20 mouse cellular contexts compared by ENCODE assay signal in genomic region chr9:27279041-27279440, GRCm38 (mm10). TPM values are rescaled to one million over a fixed set of nuclear protein-coding genes. Genes with fewer than 3 reads are reported as not detected.
DNase-seq lines count a peak whose midpoint lies in the region; ATAC-seq and TF ChIP-seq lines count a peak whose summit lies in the region.
"Had no signal": no experiment of that assay in that cellular context is flagged by ENCODE, and none has a peak within 500 bp of the region (broad histone marks: within the 10 kb centered on the region; RNA-seq: fewer than 3 reads in every experiment).

No protein-coding gene starts in this region.

- 0 out of 2 replicates have a peak, but pooled peaks have one; percentile 49 for ATAC-seq in hindbrain, embryonic 11.5 days (ENCODE audit: low FRiP score)
- ATAC-seq in hindbrain, embryonic 14.5 days (ENCODE audit: low FRiP score) = no peak
- peak; percentile 46; the same call in 1 of the 2 replicates for ATAC-seq in neural tube, embryonic 14.5 days (ENCODE audit: low read depth)
- ATAC-seq in limb, embryonic 13.5 days (ENCODE audit: low FRiP score, low read depth) = peak; percentile 40; the same call in 1 of the 2 replicates
- ATAC-seq in kidney, embryonic 16.5 days (ENCODE audit: low FRiP score, low TSS enrichment) = no peak
- ATAC-seq: hindbrain, postnatal 0 days; intestine, postnatal 0 days had no signal

- H3K9ac ChIP-seq in hindbrain, embryonic 11.5 days (ENCODE audit: low read depth, low read length) = no peak overlapping the region
- H3K9ac ChIP-seq in hindbrain, embryonic 14.5 days = no peak overlapping the region
- H3K9ac ChIP-seq in neural tube, embryonic 14.5 days (replicated peaks; ENCODE audit: low read depth, low read length) = no peak overlapping the region
- no peak overlapping the region for H3K9ac ChIP-seq in limb, embryonic 13.5 days
- H3K9ac ChIP-seq in kidney, embryonic 16.5 days (replicated peaks; ENCODE audit: low read length) = no peak overlapping the region
- H3K9ac ChIP-seq: embryonic facial prominence, embryonic 13.5 days; heart, embryonic 13.5 days; kidney, embryonic 15.5 days had no signal

- no peaks in the 10 kb centered on the region for H3K9me3 ChIP-seq in hindbrain, embryonic 11.5 days (ENCODE audit: control insufficient read depth, low read length)
- no peaks in the 10 kb centered on the region for H3K9me3 ChIP-seq in hindbrain, embryonic 14.5 days (ENCODE audit: control insufficient read depth, low read length)
- H3K9me3 ChIP-seq in neural tube, embryonic 14.5 days (ENCODE audit: control insufficient read depth, low read length) = no peaks in the 10 kb centered on the region
- no peaks in the 10 kb centered on the region for H3K9me3 ChIP-seq in limb, embryonic 13.5 days
- no peaks in the 10 kb centered on the region for H3K9me3 ChIP-seq in kidney, embryonic 16.5 days (ENCODE audit: low read length)
- H3K9me3 ChIP-seq: embryonic facial prominence, embryonic 13.5 days; heart, embryonic 13.5 days; kidney, embryonic 15.5 days; megakaryocyte, embryonic 14.5 days had no signal

- intact Hi-C loops in gastrocnemius, adult 2 months (cut with DNase I) = no loop called here

- no peak overlapping the region for H3K4me2 ChIP-seq in hindbrain, embryonic 11.5 days (replicated peaks; ENCODE audit: low read depth, low read length)
- no peak overlapping the region for H3K4me2 ChIP-seq in hindbrain, embryonic 14.5 days (replicated peaks)
- no peak overlapping the region for H3K4me2 ChIP-seq in neural tube, embryonic 14.5 days (ENCODE audit: low read depth, low read length)
- no peak overlapping the region for H3K4me2 ChIP-seq in limb, embryonic 13.5 days (replicated peaks)
- no peak overlapping the region for H3K4me2 ChIP-seq in kidney, embryonic 16.5 days (replicated peaks; ENCODE audit: low read depth, low read length)
- H3K4me2 ChIP-seq: embryonic facial prominence, embryonic 13.5 days; heart, embryonic 13.5 days; kidney, embryonic 15.5 days; liver, embryonic 11.5 days had no signal

- no peak for TF ChIP-seq CTCF in gastrocnemius, adult 2 months (IDR thresholded peaks at IDR 0.05)

- H3K27ac ChIP-seq in hindbrain, embryonic 11.5 days (ENCODE audit: low read depth, low read length) = no peak overlapping the region
- H3K27ac ChIP-seq in hindbrain, embryonic 14.5 days = no peak overlapping the region
- no peak overlapping the region for H3K27ac ChIP-seq in neural tube, embryonic 14.5 days (ENCODE audit: low read depth, low read length)
- H3K27ac ChIP-seq in limb, embryonic 13.5 days = no peak overlapping the region
- no peak overlapping the region for H3K27ac ChIP-seq in kidney, embryonic 16.5 days (ENCODE audit: low read length)
- no peak overlapping the region for H3K27ac ChIP-seq in gastrocnemius, adult 2 months
- H3K27ac ChIP-seq: embryonic facial prominence, embryonic 13.5 days; heart, embryonic 13.5 days; hindbrain, postnatal 0 days; kidney, embryonic 15.5 days had no signal

- H3K4me1 ChIP-seq in hindbrain, embryonic 11.5 days (replicated peaks; ENCODE audit: control insufficient read depth, insufficient read depth, low read length) = 0 out of 2 replicates have a peak, but pooled peaks cover 2% of the 10 kb centered on the region
- H3K4me1 ChIP-seq in hindbrain, embryonic 14.5 days (replicated peaks; ENCODE audit: control insufficient read depth, insufficient read depth, low read length) = no peaks in the 10 kb centered on the region
- H3K4me1 ChIP-seq in neural tube, embryonic 14.5 days (ENCODE audit: control insufficient read depth, insufficient read depth, low read length) = no peaks in the 10 kb centered on the region
- H3K4me1 ChIP-seq in limb, embryonic 13.5 days = peaks cover 3% of the 10 kb centered on the region; the same call in 1 of the 2 replicates
- no peaks in the 10 kb centered on the region for H3K4me1 ChIP-seq in kidney, embryonic 16.5 days (ENCODE audit: insufficient read depth, low read length)
- H3K4me1 ChIP-seq: embryonic facial prominence, embryonic 13.5 days; heart, embryonic 13.5 days; kidney, embryonic 15.5 days; megakaryocyte, embryonic 14.5 days had no signal

- DNase-seq in hindbrain, embryonic 11.5 days (ENCODE audit: low spot score) = peak; percentile 19
- DNase-seq in hindbrain, embryonic 14.5 days (ENCODE audit: low spot score) = no peak
- no peak for DNase-seq in neural tube, embryonic 10.5 days (ENCODE audit: extremely low spot score, low spot score)
- no peak for DNase-seq in gastrocnemius, adult 2 months
- DNase-seq: adrenal gland, postnatal 36 days; cerebellum, adult 2 months; cerebellum, postnatal 36 days; lung, adult 18-20 months; lung, postnatal 14 days; thymus, postnatal 4 days had no signal

- no peaks in the 10 kb centered on the region for H3K36me3 ChIP-seq in hindbrain, embryonic 11.5 days (ENCODE audit: control insufficient read depth, insufficient read depth, low read length)
- H3K36me3 ChIP-seq in hindbrain, embryonic 14.5 days (replicated peaks; ENCODE audit: control insufficient read depth, insufficient read depth) = no peaks in the 10 kb centered on the region
- H3K36me3 ChIP-seq in neural tube, embryonic 14.5 days (ENCODE audit: control insufficient read depth, insufficient read depth, low read length) = no peaks in the 10 kb centered on the region
- no peaks in the 10 kb centered on the region for H3K36me3 ChIP-seq in limb, embryonic 13.5 days
- H3K36me3 ChIP-seq in kidney, embryonic 16.5 days (ENCODE audit: insufficient read depth, low read length) = no peaks in the 10 kb centered on the region
- H3K36me3 ChIP-seq: embryonic facial prominence, embryonic 13.5 days; heart, embryonic 13.5 days; kidney, embryonic 15.5 days had no signal

- 58% methylated on average over 1 of the region's 1 CpGs for WGBS in hindbrain, embryonic 11.5 days
- WGBS in hindbrain, embryonic 14.5 days = 16% methylated on average over 1 of the region's 1 CpGs
- WGBS in neural tube, embryonic 14.5 days = 39% methylated on average over 1 of the region's 1 CpGs
- WGBS in limb, embryonic 13.5 days = 41% methylated on average over 1 of the region's 1 CpGs
- WGBS in kidney, embryonic 16.5 days = 64% methylated on average over 1 of the region's 1 CpGs

- H3K27me3 ChIP-seq in hindbrain, embryonic 11.5 days (ENCODE audit: control insufficient read depth, insufficient read depth, low read length) = no peaks in the 10 kb centered on the region
- H3K27me3 ChIP-seq in hindbrain, embryonic 14.5 days (ENCODE audit: control insufficient read depth, insufficient read depth, low read length) = no peaks in the 10 kb centered on the region; the same call in 1 of the 2 replicates
- H3K27me3 ChIP-seq in neural tube, embryonic 14.5 days (ENCODE audit: control insufficient read depth, insufficient read depth, low read length) = peaks cover 1% of the 10 kb centered on the region; the same call in 1 of the 2 replicates
- H3K27me3 ChIP-seq in limb, embryonic 13.5 days = no peaks in the 10 kb centered on the region
- no peaks in the 10 kb centered on the region for H3K27me3 ChIP-seq in kidney, embryonic 16.5 days (ENCODE audit: insufficient read depth, low read length)
- H3K27me3 ChIP-seq: embryonic facial prominence, embryonic 13.5 days; heart, embryonic 13.5 days had no signal

- no peak overlapping the region for H3K4me3 ChIP-seq in hindbrain, embryonic 11.5 days (ENCODE audit: low read depth, low read length)
- H3K4me3 ChIP-seq in hindbrain, embryonic 14.5 days (replicated peaks; ENCODE audit: low read length) = no peak overlapping the region
- H3K4me3 ChIP-seq in neural tube, embryonic 14.5 days (ENCODE audit: low read depth, low read length) = no peak overlapping the region
- no peak overlapping the region for H3K4me3 ChIP-seq in limb, embryonic 13.5 days
- no peak overlapping the region for H3K4me3 ChIP-seq in kidney, embryonic 16.5 days (ENCODE audit: low read length)
- no peak overlapping the region for H3K4me3 ChIP-seq in gastrocnemius, adult 2 months
- H3K4me3 ChIP-seq: embryonic facial prominence, embryonic 13.5 days; heart, embryonic 13.5 days; kidney, embryonic 15.5 days; megakaryocyte, embryonic 14.5 days had no signal

RNA-seq across cellular contexts. Expression of gene Igsf9b, which starts 20.0 kb away (rescaled TPM):
- 5.7 and 6.6 TPM in 2 replicates for polyA plus RNA-seq in hindbrain, embryonic 11.5 days (2014; fragmentation: Nextera tagmentation; extraction: Ambion mirVana)
- polyA plus RNA-seq in hindbrain, embryonic 14.5 days (2014; fragmentation: Nextera tagmentation; extraction: Ambion mirVana) = 17.1 and 20.6 TPM in 2 replicates
- polyA plus RNA-seq in neural tube, embryonic 14.5 days (2014; fragmentation: Nextera tagmentation; extraction: Ambion mirVana) = 15.3 and 19.1 TPM in 2 replicates
- 3.6 and 3.7 TPM in 2 replicates for polyA plus RNA-seq in limb, embryonic 13.5 days (2015; fragmentation: Nextera tagmentation; extraction: Ambion mirVana)
- polyA plus RNA-seq in kidney, embryonic 16.5 days (2015; fragmentation: Nextera tagmentation; extraction: Ambion mirVana) = 2.6 and 2.8 TPM in 2 replicates
- total RNA-seq in gastrocnemius, adult 2 months (2021) = 1 to 10 TPM; 4.0 to 4.3 TPM

Comparison
In these comparisons a context has a peak if more than half of its experiments do, and no peak if none do; other contexts are left out.
1. ATAC-seq: peak in hindbrain, embryonic 11.5 days (single experiment), neural tube, embryonic 14.5 days (single experiment) and limb, embryonic 13.5 days (single experiment); none in hindbrain, embryonic 14.5 days (single experiment) and kidney, embryonic 16.5 days (single experiment).